Mouse (Mus musculus): ENCODE measurements around the gene Cmpk1. TPM values are rescaled to one million over a fixed set of nuclear protein-coding genes. Genes with fewer than 3 reads are reported as not detected.
A peak's percentile ranks its signal among the peaks of the same experiment; 100 is the strongest.

Gene Cmpk1
- polyA plus RNA-seq, 2 experiments = 17.9 to 61.0 TPM

DNA sequence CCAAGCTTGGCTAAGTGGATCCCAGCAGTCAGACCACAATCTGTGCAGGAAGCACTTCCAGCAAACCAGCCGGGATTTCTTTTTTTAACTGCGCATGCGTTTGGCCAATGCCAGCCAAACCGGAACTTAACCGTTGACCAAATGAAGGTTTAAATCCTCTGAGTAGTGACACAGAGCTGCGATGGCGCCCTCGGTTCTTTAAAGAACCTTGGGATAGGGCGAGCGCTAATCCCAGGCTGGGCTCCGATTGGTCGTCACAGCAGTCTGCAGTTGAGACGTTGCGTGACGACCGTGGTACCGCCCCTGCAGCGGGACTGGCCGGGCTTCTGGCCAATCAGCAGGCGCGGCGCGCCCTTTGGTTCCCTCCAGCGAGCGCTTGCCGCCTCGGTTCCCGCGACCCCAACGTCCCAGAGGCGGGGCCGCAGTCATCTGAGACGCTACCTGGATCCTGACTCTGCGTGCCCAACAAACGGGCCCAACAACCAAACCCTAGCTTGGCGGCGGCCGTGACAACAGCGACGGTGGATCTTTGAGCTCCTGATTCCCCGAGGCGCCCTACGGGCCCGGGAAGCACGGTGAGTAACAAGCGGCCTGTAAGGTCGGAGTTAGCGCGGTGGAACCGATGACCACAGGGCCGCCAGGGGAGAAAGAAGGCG is 12.9 kb upstream of the Cmpk1 start, which contains the start of gene Stil:
Gene Stil (plus strand): TSS at position 387 of the 656 bp plus-strand sequence.
- H3K36me3 ChIP-seq (replicated peaks; ENCODE audit: control insufficient read depth, insufficient read depth, low read depth) = peaks cover 19% of the 10 kb centered on the region
- ATAC-seq (ENCODE audit: insufficient read depth) (peak; percentile 99), DNase-seq (ENCODE audit: low read depth in 3 of 3, low spot score in 3 of 3) (peak; percentile 96 to 98 (median 98))
- no peaks in the 10 kb centered on the region for H3K27me3 ChIP-seq (ENCODE audit: control insufficient read depth, insufficient read depth, low read length)
- H3K4me3 ChIP-seq (ENCODE audit: insufficient read depth in 1 of 2, low read depth in 2 of 2, low read length in 2 of 2) = peak within 1 kb of the TSS; percentile 89 to 97
- WGBS (ENCODE audit: insufficient replicate concordance) = under 1% methylated on average over 52 of the region's 52 CpGs
- peak within 1 kb of the TSS; percentile 88 for H3K27ac ChIP-seq
- H3K9me3 ChIP-seq (ENCODE audit: control insufficient read depth, low read length) = no peaks in the 10 kb centered on the region
- TF ChIP-seq CTCF (IDR thresholded peaks at IDR 0.05; ENCODE audit: low read depth) (peak; percentile 45), EP300 (IDR thresholded peaks at IDR 0.05; ENCODE audit: low read depth) (peak; percentile 38; the same call in 1 of the 2 replicates)
- peak within 1 kb of the TSS; percentile 97 for H3K4me2 ChIP-seq (ENCODE audit: low read depth)
- H3K4me1 ChIP-seq (replicated peaks; ENCODE audit: control insufficient read depth in 2 of 2, insufficient read depth in 2 of 2, low read length in 1 of 2) = peaks cover 12 to 15% of the 10 kb centered on the region in 2 experiments
- peak within 1 kb of the TSS; percentile 95 for H3K9ac ChIP-seq (replicated peaks)

DNA sequence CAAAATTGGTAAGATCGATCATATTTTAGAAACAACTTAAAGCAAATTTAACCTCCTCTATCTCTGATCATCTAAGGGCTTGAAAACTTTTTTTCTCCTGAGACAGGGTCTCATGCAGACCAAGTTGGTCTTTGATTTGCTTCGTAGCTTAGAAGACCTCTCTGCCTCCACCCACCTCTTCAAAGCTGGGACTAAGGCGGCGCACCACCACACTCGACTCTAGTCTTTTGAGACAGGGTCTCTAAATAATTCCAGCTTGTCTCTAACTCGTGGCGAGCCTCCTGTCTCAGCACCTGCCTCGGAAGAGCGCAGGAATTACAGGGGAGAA is 12.4 kb upstream of the Cmpk1 start:
- DNase-seq (ENCODE audit: low read depth in 3 of 3, low spot score in 3 of 3) (no peak), ATAC-seq (ENCODE audit: insufficient read depth) (no peak)
- peak overlapping the region; percentile 72 for H3K9ac ChIP-seq (replicated peaks)
- H3K27ac ChIP-seq = peak overlapping the region; percentile 88
- H3K36me3 ChIP-seq (replicated peaks; ENCODE audit: control insufficient read depth, insufficient read depth, low read depth) = peaks cover 14% of the 10 kb centered on the region
- no peaks in the 10 kb centered on the region for H3K9me3 ChIP-seq (ENCODE audit: control insufficient read depth, low read length)
- no peaks in the 10 kb centered on the region for H3K27me3 ChIP-seq (ENCODE audit: control insufficient read depth, insufficient read depth, low read length)
- WGBS (ENCODE audit: insufficient replicate concordance) = 9% methylated on average over 9 of the region's 9 CpGs
- H3K4me2 ChIP-seq (ENCODE audit: low read depth) = peak overlapping the region; percentile 97
- H3K4me3 ChIP-seq (ENCODE audit: insufficient read depth in 1 of 2, low read depth in 2 of 2, low read length in 2 of 2) = peak overlapping the region; percentile 87 to 97
- peaks cover 12 to 15% of the 10 kb centered on the region in 2 experiments for H3K4me1 ChIP-seq (replicated peaks; ENCODE audit: control insufficient read depth in 2 of 2, insufficient read depth in 2 of 2, low read length in 1 of 2)
- TF ChIP-seq EP300 (IDR thresholded peaks at IDR 0.05; ENCODE audit: low read depth) = no peak
- TF ChIP-seq CTCF (IDR thresholded peaks at IDR 0.05; ENCODE audit: low read depth) = no peak

DNA sequence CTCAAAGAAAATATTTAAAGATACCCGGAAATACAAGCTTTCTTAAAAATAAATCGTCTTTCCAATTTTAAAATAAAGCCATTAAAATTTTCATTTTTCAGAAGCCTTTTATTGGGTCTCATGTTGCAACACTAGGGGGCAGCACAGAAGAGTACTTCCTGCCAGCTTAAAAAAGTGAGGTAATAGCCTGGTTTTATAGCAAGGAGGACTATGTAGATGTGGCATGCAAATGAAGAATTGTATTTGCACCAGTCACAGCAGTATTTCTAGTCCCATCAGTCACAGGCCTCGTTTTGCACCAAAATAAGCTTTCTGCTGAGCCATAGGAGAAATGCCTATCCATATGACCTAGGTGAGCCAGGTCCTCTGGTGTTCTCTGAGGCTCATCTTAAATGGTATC is 10.0 kb upstream of the Cmpk1 start:
- ATAC-seq (ENCODE audit: insufficient read depth) = no peak
- Histone ChIP-seq H3K4me3 (ENCODE audit: insufficient read depth in 1 of 2, low read depth in 2 of 2, low read length in 2 of 2) (no peak overlapping the region), H3K9ac (replicated peaks) (no peak overlapping the region), H3K27ac (no peak overlapping the region), H3K36me3 (replicated peaks; ENCODE audit: control insufficient read depth, insufficient read depth, low read depth) (no peaks in the 10 kb centered on the region), H3K4me2 (ENCODE audit: low read depth) (no peak overlapping the region), H3K4me1 (replicated peaks; ENCODE audit: control insufficient read depth in 2 of 2, insufficient read depth in 2 of 2, low read length in 1 of 2) (peaks cover 9 to 15% of the 10 kb centered on the region in 2 experiments), H3K9me3 (ENCODE audit: control insufficient read depth, low read length) (no peaks in the 10 kb centered on the region), H3K27me3 (ENCODE audit: control insufficient read depth, insufficient read depth, low read length) (no peaks in the 10 kb centered on the region)
- 23% methylated on average over 3 of the region's 3 CpGs for WGBS (ENCODE audit: insufficient replicate concordance)
- TF ChIP-seq CTCF (IDR thresholded peaks at IDR 0.05; ENCODE audit: low read depth) = peak; percentile 62
- TF ChIP-seq EP300 (IDR thresholded peaks at IDR 0.05; ENCODE audit: low read depth) = no peak
- DNase-seq (ENCODE audit: low read depth in 3 of 3, low spot score in 3 of 3) = peak in 2 of 3 experiments; percentile 47 to 58

DNA sequence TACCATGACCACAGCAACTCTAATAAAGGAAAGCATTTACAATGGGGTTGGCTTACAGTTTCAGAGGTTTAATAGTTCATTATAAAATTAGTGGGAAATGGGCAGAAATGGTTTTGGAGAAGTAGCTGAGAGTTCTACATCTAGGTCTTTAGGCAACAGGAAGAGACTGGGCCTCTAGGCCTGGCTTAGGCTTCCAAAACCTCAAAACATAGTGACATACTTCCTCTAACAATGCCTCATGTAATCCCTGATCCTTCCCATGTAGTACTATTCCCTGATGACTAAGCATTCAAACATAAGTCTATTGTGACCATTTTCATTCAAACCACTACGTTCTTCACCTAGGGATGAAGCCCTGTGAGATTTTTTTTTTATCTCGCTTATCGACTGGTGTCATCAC is 7.2 kb upstream of the Cmpk1 start:
- Histone ChIP-seq H3K4me3 (ENCODE audit: insufficient read depth in 1 of 2, low read depth in 2 of 2, low read length in 2 of 2) (no peak overlapping the region), H3K9me3 (ENCODE audit: control insufficient read depth, low read length) (no peaks in the 10 kb centered on the region), H3K36me3 (replicated peaks; ENCODE audit: control insufficient read depth, insufficient read depth, low read depth) (no peaks in the 10 kb centered on the region), H3K4me1 (replicated peaks; ENCODE audit: control insufficient read depth in 2 of 2, insufficient read depth in 2 of 2, low read length in 1 of 2) (peaks cover 2 to 6% of the 10 kb centered on the region in 2 experiments; a peak in 2 of 4 replicates), H3K4me2 (ENCODE audit: low read depth) (no peak overlapping the region), H3K27ac (no peak overlapping the region), H3K9ac (replicated peaks) (no peak overlapping the region), H3K27me3 (ENCODE audit: control insufficient read depth, insufficient read depth, low read length) (no peaks in the 10 kb centered on the region)
- TF ChIP-seq EP300 (IDR thresholded peaks at IDR 0.05; ENCODE audit: low read depth) = no peak
- no peak for TF ChIP-seq CTCF (IDR thresholded peaks at IDR 0.05; ENCODE audit: low read depth)
- 70% methylated on average over 3 of the region's 3 CpGs for WGBS (ENCODE audit: insufficient replicate concordance)
- DNase-seq (ENCODE audit: low read depth in 3 of 3, low spot score in 3 of 3) = no peak
- no peak for ATAC-seq (ENCODE audit: insufficient read depth)

DNA sequence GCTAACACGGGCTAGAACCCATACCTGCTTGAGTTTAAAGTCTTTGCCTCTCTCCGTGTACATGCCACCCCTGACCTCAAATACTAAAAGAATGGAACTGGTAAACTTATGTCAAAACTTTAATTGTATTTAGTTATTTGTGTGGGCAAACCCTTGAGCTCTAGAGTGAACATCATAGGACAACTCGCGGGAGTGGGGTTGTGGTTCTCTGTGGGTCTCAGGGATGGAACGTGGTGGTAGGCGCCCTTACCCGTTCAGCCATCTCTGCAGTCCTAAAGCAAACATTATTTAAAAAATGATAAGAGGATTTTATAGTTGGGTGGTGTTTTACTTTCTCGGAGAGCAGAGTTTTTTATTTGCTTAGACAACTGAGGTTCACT is 840 bp downstream of the Cmpk1 start:
- Histone ChIP-seq H3K9me3 (ENCODE audit: control insufficient read depth, low read length) (no peaks in the 10 kb centered on the region), H3K4me1 (replicated peaks; ENCODE audit: control insufficient read depth in 2 of 2, insufficient read depth in 2 of 2, low read length in 1 of 2) (peaks cover 11 to 12% of the 10 kb centered on the region in 2 experiments; a peak in 3 of 4 replicates), H3K27me3 (ENCODE audit: control insufficient read depth, insufficient read depth, low read length) (no peaks in the 10 kb centered on the region), H3K4me2 (ENCODE audit: low read depth) (peak overlapping the region; percentile 69), H3K36me3 (replicated peaks; ENCODE audit: control insufficient read depth, insufficient read depth, low read depth) (no peaks in the 10 kb centered on the region; the same call in 1 of the 2 replicates), H3K9ac (replicated peaks) (peak overlapping the region; percentile 97), H3K27ac (peak overlapping the region; percentile 98), H3K4me3 (ENCODE audit: insufficient read depth in 1 of 2, low read depth in 2 of 2, low read length in 2 of 2) (peak overlapping the region; percentile 75 to 91)
- no peak for TF ChIP-seq CTCF (IDR thresholded peaks at IDR 0.05; ENCODE audit: low read depth)
- TF ChIP-seq EP300 (IDR thresholded peaks at IDR 0.05; ENCODE audit: low read depth) = no peak
- WGBS (ENCODE audit: insufficient replicate concordance) = under 1% methylated on average over 8 of the region's 8 CpGs
- peak; percentile 12; the same call in 1 of the 2 replicates for ATAC-seq (ENCODE audit: insufficient read depth)
- DNase-seq (ENCODE audit: low read depth in 3 of 3, low spot score in 3 of 3) = no peak

Data from liver, embryonic 14.5 days (tissue).